ENCODE assay signal across 8 mouse cellular contexts in the genomic region with DNA sequence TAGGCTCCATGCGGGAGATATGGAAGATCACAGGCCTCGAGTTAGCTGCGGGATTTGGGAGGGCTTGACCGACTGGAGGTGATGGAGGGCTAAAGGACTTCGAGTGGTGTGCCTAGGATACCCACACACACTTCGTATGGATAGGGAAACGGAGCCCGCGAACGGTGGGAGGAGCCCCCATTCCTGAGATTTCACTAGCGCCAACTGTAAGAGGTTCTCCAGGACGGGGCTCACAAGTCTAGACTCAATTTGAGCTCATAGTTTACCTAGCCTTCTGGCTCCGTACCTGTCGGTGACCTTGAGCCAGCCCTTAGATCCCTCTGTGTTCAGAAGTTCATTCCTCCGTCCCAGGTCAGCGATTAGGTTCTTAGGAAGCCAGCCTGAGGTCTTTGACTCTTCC. TPM values are rescaled to one million over a fixed set of nuclear protein-coding genes. Genes with fewer than 3 reads are reported as not detected.
DNase-seq lines count a peak whose midpoint lies in the region; ATAC-seq and TF ChIP-seq lines count a peak whose summit lies in the region.

No protein-coding gene starts in this region.

- H3K36me3 ChIP-seq in hindbrain, embryonic 11.5 days (ENCODE audit: control insufficient read depth, insufficient read depth, low read length): no peaks in the 10 kb centered on the region
- H3K36me3 ChIP-seq in liver, postnatal 0 days (replicated peaks; ENCODE audit: insufficient read depth, low read length): peaks cover 24% of the 10 kb centered on the region
- H3K36me3 ChIP-seq in stomach, postnatal 0 days (ENCODE audit: control insufficient read depth, insufficient read depth, low read length): peaks cover 22% of the 10 kb centered on the region

- TF ChIP-seq CTCF in liver, postnatal 0 days (IDR thresholded peaks at IDR 0.05; ENCODE audit: low read depth): no peak
- TF ChIP-seq CTCF in stomach, postnatal 0 days (IDR thresholded peaks at IDR 0.05; ENCODE audit: low read depth): no peak

- H3K9me3 ChIP-seq in hindbrain, embryonic 11.5 days (ENCODE audit: control insufficient read depth, low read length): no peaks in the 10 kb centered on the region
- no peaks in the 10 kb centered on the region for H3K9me3 ChIP-seq in liver, postnatal 0 days (ENCODE audit: low read length)
- H3K9me3 ChIP-seq in stomach, postnatal 0 days (ENCODE audit: control insufficient read depth, low read length): no peaks in the 10 kb centered on the region

- peak overlapping the region; percentile 91 for H3K4me2 ChIP-seq in hindbrain, embryonic 11.5 days (replicated peaks; ENCODE audit: low read depth, low read length)
- H3K4me2 ChIP-seq in liver, postnatal 0 days (ENCODE audit: low read depth, low read length): peak overlapping the region; percentile 94
- H3K4me2 ChIP-seq in stomach, postnatal 0 days (replicated peaks; ENCODE audit: low read depth): peak overlapping the region; percentile 74

- H3K27me3 ChIP-seq in hindbrain, embryonic 11.5 days (ENCODE audit: control insufficient read depth, insufficient read depth, low read length): peaks cover 6% of the 10 kb centered on the region
- H3K27me3 ChIP-seq in liver, postnatal 0 days (ENCODE audit: insufficient read depth, low read length): no peaks in the 10 kb centered on the region
- H3K27me3 ChIP-seq in stomach, postnatal 0 days (ENCODE audit: control insufficient read depth, insufficient read depth, low read length): no peaks in the 10 kb centered on the region

- H3K4me1 ChIP-seq in hindbrain, embryonic 11.5 days (replicated peaks; ENCODE audit: control insufficient read depth, insufficient read depth, low read length): no peaks in the 10 kb centered on the region; the same call in none of the 2 replicates
- H3K4me1 ChIP-seq in liver, postnatal 0 days (ENCODE audit: insufficient read depth): peaks cover 37% of the 10 kb centered on the region
- H3K4me1 ChIP-seq in stomach, postnatal 0 days (replicated peaks; ENCODE audit: control insufficient read depth, insufficient read depth): peaks cover 8% of the 10 kb centered on the region; the same call in 1 of the 2 replicates

- H3K27ac ChIP-seq in hindbrain, embryonic 11.5 days (ENCODE audit: low read depth, low read length): no peak overlapping the region
- H3K27ac ChIP-seq in liver, postnatal 0 days (ENCODE audit: low read depth): peak overlapping the region; percentile 94
- H3K27ac ChIP-seq in stomach, postnatal 0 days (replicated peaks): peak overlapping the region; percentile 96

- peak; percentile 58 to 59 for DNase-seq in lung, adult 18-20 months
- no peak for DNase-seq in lung, postnatal 25 days (ENCODE audit: low spot score)
- DNase-seq in hindbrain, embryonic 11.5 days (ENCODE audit: low spot score): no peak
- no peak for DNase-seq in liver, postnatal 0 days
- DNase-seq in stomach, postnatal 0 days (ENCODE audit: low spot score): no peak
- DNase-seq in yolk sac, embryonic 10.5 days (ENCODE audit: low spot score): no peak
- DNase-seq in layer of hippocampus, adult 18-20 months (ENCODE audit: low spot score in 2 of 2): no peak

- WGBS in hindbrain, embryonic 11.5 days: 13% methylated on average over 16 of the region's 16 CpGs
- WGBS in liver, postnatal 0 days (ENCODE audit: insufficient replicate concordance): 10% methylated on average over 16 of the region's 16 CpGs
- WGBS in stomach, postnatal 0 days: 3% methylated on average over 16 of the region's 16 CpGs

- no peak for TF ChIP-seq EP300 in liver, postnatal 0 days (IDR thresholded peaks at IDR 0.05; ENCODE audit: low read depth)
- TF ChIP-seq EP300 in stomach, postnatal 0 days (optimal IDR thresholded peaks at IDR 0.05): no peak

- H3K4me3 ChIP-seq in hindbrain, embryonic 11.5 days (ENCODE audit: low read depth, low read length): peak overlapping the region; percentile 72
- H3K4me3 ChIP-seq in liver, postnatal 0 days (ENCODE audit: low read depth, low read length): peak overlapping the region; percentile 81
- peak overlapping the region; percentile 78 for H3K4me3 ChIP-seq in stomach, postnatal 0 days (ENCODE audit: low read depth, low read length)

- peak overlapping the region; percentile 66 for H3K9ac ChIP-seq in hindbrain, embryonic 11.5 days (ENCODE audit: low read depth, low read length)
- H3K9ac ChIP-seq in liver, postnatal 0 days (replicated peaks): peak overlapping the region; percentile 82
- peak overlapping the region; percentile 84 for H3K9ac ChIP-seq in stomach, postnatal 0 days (ENCODE audit: low read length)

- ATAC-seq in hindbrain, embryonic 11.5 days (ENCODE audit: low FRiP score): peak; percentile 46
- ATAC-seq in liver, postnatal 0 days: no peak
- peak; percentile 10 for ATAC-seq in stomach, postnatal 0 days (ENCODE audit: low FRiP score, low TSS enrichment)
- ATAC-seq in granulocyte monocyte progenitor cell, adult 5-6 weeks (replicated peaks; ENCODE audit: poor library complexity, severe bottlenecking): no peak

RNA-seq across cellular contexts. Expression of a gene that starts 1.2 kb away (rescaled TPM):
- polyA plus RNA-seq in hindbrain, embryonic 11.5 days (2014; fragmentation: Nextera tagmentation; extraction: Ambion mirVana): 2.8 and 6.5 TPM in 2 replicates
- 17.1 and 21.9 TPM in 2 replicates for polyA plus RNA-seq in liver, postnatal 0 days (2015; fragmentation: Nextera tagmentation; extraction: Ambion mirVana)
- polyA plus RNA-seq in stomach, postnatal 0 days (2015; fragmentation: Nextera tagmentation; extraction: Ambion mirVana): 30.8 and 32.2 TPM in 2 replicates
- total RNA-seq in granulocyte monocyte progenitor cell, adult 5-6 weeks (2014; fragmentation: Nextera tagmentation): 0.24 and 18.2 TPM in 2 replicates
- total RNA-seq in granulocyte monocyte progenitor cell, adult 5-6 weeks (2017): 0.09 and 0.36 TPM in 2 replicates
- total RNA-seq in layer of hippocampus, adult 18-20 months (2021): 1 to 10 TPM; 3.0 to 6.3 TPM

RNA-seq across cellular contexts. Expression of a gene that starts 7.4 kb away (rescaled TPM):
- polyA plus RNA-seq in hindbrain, embryonic 11.5 days (2014; fragmentation: Nextera tagmentation; extraction: Ambion mirVana): 2.6 and 3.4 TPM in 2 replicates
- polyA plus RNA-seq in liver, postnatal 0 days (2015; fragmentation: Nextera tagmentation; extraction: Ambion mirVana): 7.8 and 8.3 TPM in 2 replicates
- 32.0 and 37.4 TPM in 2 replicates for polyA plus RNA-seq in stomach, postnatal 0 days (2015; fragmentation: Nextera tagmentation; extraction: Ambion mirVana)
- 186 and 231 TPM in 2 replicates for total RNA-seq in granulocyte monocyte progenitor cell, adult 5-6 weeks (2014; fragmentation: Nextera tagmentation)
- total RNA-seq in granulocyte monocyte progenitor cell, adult 5-6 weeks (2017): 191 and 207 TPM in 2 replicates
- 1 to 10 TPM; 1.8 to 2.2 TPM for total RNA-seq in layer of hippocampus, adult 18-20 months (2021)

RNA-seq across cellular contexts. Expression of a gene that starts 41.1 kb away (rescaled TPM):
- polyA plus RNA-seq in hindbrain, embryonic 11.5 days (2014; fragmentation: Nextera tagmentation; extraction: Ambion mirVana): 9.7 and 10.8 TPM in 2 replicates
- 2.5 and 3.2 TPM in 2 replicates for polyA plus RNA-seq in liver, postnatal 0 days (2015; fragmentation: Nextera tagmentation; extraction: Ambion mirVana)
- 5.3 and 6.7 TPM in 2 replicates for polyA plus RNA-seq in stomach, postnatal 0 days (2015; fragmentation: Nextera tagmentation; extraction: Ambion mirVana)
- total RNA-seq in granulocyte monocyte progenitor cell, adult 5-6 weeks (2014; fragmentation: Nextera tagmentation): 12.0 and 32.9 TPM in 2 replicates
- total RNA-seq in granulocyte monocyte progenitor cell, adult 5-6 weeks (2017): 6.0 and 11.3 TPM in 2 replicates
- total RNA-seq in layer of hippocampus, adult 18-20 months (2021): 10 to 100 TPM; 14.5 to 14.9 TPM

RNA-seq across cellular contexts. Expression of a gene that starts 43.3 kb away (rescaled TPM):
- polyA plus RNA-seq in hindbrain, embryonic 11.5 days (2014; fragmentation: Nextera tagmentation; extraction: Ambion mirVana): 1.6 and 1.9 TPM in 2 replicates
- polyA plus RNA-seq in liver, postnatal 0 days (2015; fragmentation: Nextera tagmentation; extraction: Ambion mirVana): 0.14 and 0.22 TPM in 2 replicates
- 0.63 and 0.73 TPM in 2 replicates for polyA plus RNA-seq in stomach, postnatal 0 days (2015; fragmentation: Nextera tagmentation; extraction: Ambion mirVana)
- not detected in 2 replicates for total RNA-seq in granulocyte monocyte progenitor cell, adult 5-6 weeks (2014; fragmentation: Nextera tagmentation)
- total RNA-seq in granulocyte monocyte progenitor cell, adult 5-6 weeks (2017): not detected in 2 replicates
- total RNA-seq in layer of hippocampus, adult 18-20 months (2021): 1 to 10 TPM; 2.5 to 3.2 TPM

Comparison
In these comparisons a context has a peak if more than half of its experiments do, and no peak if none do; other contexts are left out.
1. DNase-seq: peak in lung, adult 18-20 months (2 of 2); none in lung, postnatal 25 days (single experiment), hindbrain, embryonic 11.5 days (single experiment), liver, postnatal 0 days (single experiment), stomach, postnatal 0 days (single experiment), yolk sac, embryonic 10.5 days (single experiment) and layer of hippocampus, adult 18-20 months (0 of 2).
2. ATAC-seq: peak in hindbrain, embryonic 11.5 days (single experiment) and stomach, postnatal 0 days (single experiment); none in liver, postnatal 0 days (single experiment) and granulocyte monocyte progenitor cell, adult 5-6 weeks (single experiment).
3. Peak in every context shown above with its lines, with median percentiles within 50 percentile points of each other: H3K4me2 ChIP-seq, H3K4me3 ChIP-seq and H3K9ac ChIP-seq.